Mouse (Mus musculus): ENCODE results near the gene Akap6. TPM values are rescaled to one million over a fixed set of nuclear protein-coding genes. Genes with fewer than 3 reads are reported as not detected.

Akap6 gene
- polyA plus RNA-seq, 1 experiment from 2014 or later, result 13.3 TPM

Other genes starting within 250 kb of the Akap6 start
- gene Arhgap5, start 195.4 kb upstream of the Akap6 start, polyA plus RNA-seq (2014; fragmentation: Nextera tagmentation; extraction: Ambion mirVana), result 39.7 and 43.9 TPM in 2 replicates

Measured in forebrain, embryonic 14.5 days (tissue).